In the genomic region with DNA sequence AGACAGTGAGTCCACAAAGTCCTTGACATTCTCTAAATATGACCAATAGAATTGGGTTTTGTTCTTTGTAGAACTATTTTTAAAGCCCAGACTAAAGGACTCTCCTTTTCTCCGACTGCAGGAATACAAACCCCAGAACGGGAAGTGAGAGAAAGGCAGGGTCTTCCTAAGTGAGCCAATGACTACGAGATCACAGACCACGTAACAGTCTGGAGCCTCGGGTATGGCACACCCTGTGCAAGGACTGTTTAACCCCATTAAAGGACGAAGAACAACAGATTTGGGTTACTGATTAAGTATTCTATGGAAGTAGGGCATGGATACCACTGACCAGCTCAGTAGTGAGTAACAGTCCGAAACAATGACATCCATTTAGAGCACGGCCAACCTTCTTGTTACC, we compare ENCODE assay signal across 17 mouse cellular contexts.
"Had no signal": no experiment of that assay in that cellular context is flagged by ENCODE, and none has a peak within 500 bp of the region (broad histone marks: within the 10 kb centered on the region; RNA-seq: fewer than 3 reads in every experiment).

No protein-coding gene starts in this region.

- H3K9ac ChIP-seq: limb, embryonic 13.5 days; liver, embryonic 12.5 days; liver, embryonic 15.5 days; lung, embryonic 15.5 days had no signal

- ATAC-seq: inflammation-experienced regulatory T-cells, adult 6 months; intestine, embryonic 16.5 days; liver, embryonic 12.5 days had no signal

- H3K4me1 ChIP-seq: liver, embryonic 12.5 days had no signal

- H3K9me3 ChIP-seq: limb, embryonic 13.5 days; liver, embryonic 12.5 days; liver, embryonic 15.5 days; lung, embryonic 15.5 days had no signal

- H3K4me3 ChIP-seq: limb, embryonic 13.5 days; liver, embryonic 12.5 days; liver, embryonic 15.5 days; lung, embryonic 15.5 days had no signal

- H3K36me3 ChIP-seq: limb, embryonic 13.5 days; liver, embryonic 12.5 days; liver, embryonic 15.5 days; lung, embryonic 15.5 days had no signal

- H3K4me2 ChIP-seq: limb, embryonic 13.5 days; liver, embryonic 12.5 days; liver, embryonic 15.5 days; lung, embryonic 15.5 days had no signal

- H3K27ac ChIP-seq: kidney, postnatal 0 days; limb, embryonic 13.5 days; liver, embryonic 12.5 days; liver, embryonic 15.5 days; lung, embryonic 15.5 days had no signal

- DNase-seq: kidney, adult 8-10 months; kidney, postnatal 25 days; left cerebral cortex, postnatal 4 days; liver; lung, adult 18-20 months; lung, postnatal 10 days; lung, postnatal 36 days; midbrain, embryonic 14.5 days; thymus, adult 18-20 months; thymus, postnatal 4 days had no signal

- H3K27me3 ChIP-seq: limb, embryonic 13.5 days; liver, embryonic 12.5 days; liver, embryonic 15.5 days; lung, embryonic 15.5 days had no signal
